Mouse (Mus musculus): ENCODE measurements around the gene Atp4a.
"Not testable (repeated sequence)": the region's sequence is repeated elsewhere in the genome, so short reads cannot be mapped to it uniquely, and the experiment has no call there.

The Atp4a gene

GRCm38 (mm10) chr7:30730064-30730722 is 18.2 kb downstream of the Atp4a start:
- DNase-seq (ENCODE audit: low spot score): not testable (repeated sequence)

GRCm38 (mm10) chr7:30736211-30736610 is 24.2 kb downstream of the Atp4a start:
- no peak for DNase-seq (ENCODE audit: low spot score)

GRCm38 (mm10) chr7:30742570-30742969 is 30.6 kb downstream of the Atp4a start:
- DNase-seq (ENCODE audit: low spot score): not testable (repeated sequence)

- DNase-seq (ENCODE audit: low spot score): not testable (repeated sequence)
Measured at GRCm38 (mm10) chr7:30743617-30744016, 31.6 kb downstream of the Atp4a start, which contains the start of gene Gapdhs. Gene Gapdhs (minus strand): TSS chr7:30743681.

- no peak for DNase-seq (ENCODE audit: low spot score)
Measured at GRCm38 (mm10) chr7:30744022-30744598, 32.1 kb downstream of the Atp4a start.

GRCm38 (mm10) chr7:30747525-30748204 is 35.7 kb downstream of the Atp4a start:
- DNase-seq (ENCODE audit: low spot score): no peak

- no peak for DNase-seq (ENCODE audit: low spot score)
Measured at GRCm38 (mm10) chr7:30749824-30750606, 38.0 kb downstream of the Atp4a start.

- DNase-seq (ENCODE audit: low spot score): no peak
Measured at GRCm38 (mm10) chr7:30751086-30751669, 39.2 kb downstream of the Atp4a start, which contains the start of gene Sbsn. Gene Sbsn (plus strand): TSS chr7:30751471.

GRCm38 (mm10) chr7:30757001-30757400 is 45.0 kb downstream of the Atp4a start:
- DNase-seq (ENCODE audit: low spot score): no peak

GRCm38 (mm10) chr7:30758853-30759252 is 46.8 kb downstream of the Atp4a start:
- no peak for DNase-seq (ENCODE audit: low spot score)

- no peak for DNase-seq (ENCODE audit: low spot score)
Measured at GRCm38 (mm10) chr7:30761769-30762352, 49.9 kb downstream of the Atp4a start.

- no peak for DNase-seq (ENCODE audit: low spot score)
Measured at GRCm38 (mm10) chr7:30763456-30763855, 51.4 kb downstream of the Atp4a start, which contains the start of gene Dmkn. Gene Dmkn (plus strand): TSS chr7:30763756.

GRCm38 (mm10) chr7:30765173-30765572 is 53.2 kb downstream of the Atp4a start:
- no peak for DNase-seq (ENCODE audit: low spot score)

GRCm38 (mm10) chr7:30766408-30766807 is 54.4 kb downstream of the Atp4a start:
- DNase-seq (ENCODE audit: low spot score): no peak

- no peak for DNase-seq (ENCODE audit: low spot score)
Measured at GRCm38 (mm10) chr7:30769236-30769635, 57.2 kb downstream of the Atp4a start.
